Mouse (Mus musculus): ENCODE measurements around the gene Pla2g4b.

Pla2g4b gene

GRCm38 (mm10) chr2:120032726-120033467 is at the start of gene Pla2g4b:
Gene Pla2g4b (plus strand): TSS chr2:120033417.
- no peak for DNase-seq

- DNase-seq: no peak
These were observed 47.3 kb upstream of the Pla2g4b start for GRCm38 (mm10) chr2:119985871-119986270.

- DNase-seq: no peak
These were observed 46.8 kb upstream of the Pla2g4b start for GRCm38 (mm10) chr2:119986369-119986768.

- DNase-seq: no peak
These were observed 45.8 kb upstream of the Pla2g4b start for GRCm38 (mm10) chr2:119987441-119987840.

- no peak for DNase-seq
These were observed 44.3 kb upstream of the Pla2g4b start for GRCm38 (mm10) chr2:119988952-119989351.

- DNase-seq: no peak
These were observed 42.3 kb upstream of the Pla2g4b start for GRCm38 (mm10) chr2:119990881-119991280.

GRCm38 (mm10) chr2:119992349-119992748 is 40.9 kb upstream of the Pla2g4b start:
- DNase-seq: no peak

GRCm38 (mm10) chr2:119993515-119993914 is 39.7 kb upstream of the Pla2g4b start:
- DNase-seq: no peak

- DNase-seq: no peak
These were observed 38.4 kb upstream of the Pla2g4b start for GRCm38 (mm10) chr2:119994839-119995238.

- no peak for DNase-seq
These were observed 37.6 kb upstream of the Pla2g4b start for GRCm38 (mm10) chr2:119995391-119996281.

GRCm38 (mm10) chr2:119997354-119997753 is 35.9 kb upstream of the Pla2g4b start:
- no peak for DNase-seq

GRCm38 (mm10) chr2:119999731-120000130 is 33.5 kb upstream of the Pla2g4b start:
- no peak for DNase-seq

- DNase-seq: no peak
These were observed 32.2 kb upstream of the Pla2g4b start for GRCm38 (mm10) chr2:120000882-120001584.

GRCm38 (mm10) chr2:120001956-120002355 is 31.3 kb upstream of the Pla2g4b start:
- DNase-seq: no peak

- DNase-seq: no peak
These were observed 29.2 kb upstream of the Pla2g4b start for GRCm38 (mm10) chr2:120003970-120004369.

GRCm38 (mm10) chr2:120006696-120007095 is 26.5 kb upstream of the Pla2g4b start:
- DNase-seq: no peak

- DNase-seq: no peak
These were observed 25.5 kb upstream of the Pla2g4b start for GRCm38 (mm10) chr2:120007680-120008210.

- DNase-seq: no peak
These were observed 24.5 kb upstream of the Pla2g4b start for GRCm38 (mm10) chr2:120008672-120009071.

GRCm38 (mm10) chr2:120011462-120012200 is 21.6 kb upstream of the Pla2g4b start:
- peak; percentile 71 for DNase-seq

- no peak for DNase-seq
These were observed 20.3 kb upstream of the Pla2g4b start for GRCm38 (mm10) chr2:120012924-120013323.

GRCm38 (mm10) chr2:120013831-120014486 is 19.3 kb upstream of the Pla2g4b start:
- DNase-seq: no peak

GRCm38 (mm10) chr2:120015882-120016281 is 17.3 kb upstream of the Pla2g4b start:
- no peak for DNase-seq

Data from thymus, postnatal 4 days (tissue).